Mouse (Mus musculus): ENCODE data around the gene Aldh2. TPM values are rescaled to one million over a fixed set of nuclear protein-coding genes. Genes with fewer than 3 reads are reported as not detected.
"Not testable (repeated sequence)": the region's sequence is repeated elsewhere in the genome, so short reads cannot be mapped to it uniquely, and the experiment has no call there.

Gene Aldh2
- 36.0 and 63.3 TPM in 2 replicates for polyA plus RNA-seq (2014; fragmentation: Nextera tagmentation; extraction: Ambion mirVana)

- Histone ChIP-seq H3K36me3 (ENCODE audit: control insufficient read depth, insufficient read depth, low read length) (no peaks in the 10 kb centered on the region), H3K27me3 (ENCODE audit: control insufficient read depth, insufficient read depth, low read length) (no peaks in the 10 kb centered on the region), H3K4me1 (replicated peaks; ENCODE audit: control insufficient read depth, insufficient read depth, low read length) (no peaks in the 10 kb centered on the region), H3K27ac (ENCODE audit: low read depth, low read length) (peak within 1 kb of the TSS; percentile 58; the same call in 1 of the 2 replicates), H3K9me3 (ENCODE audit: control insufficient read depth, low read length) (no peaks in the 10 kb centered on the region), H3K4me3 (ENCODE audit: low read depth, low read length) (peak within 1 kb of the TSS; percentile 70), H3K9ac (ENCODE audit: low read depth, low read length) (peak within 1 kb of the TSS; percentile 75), H3K4me2 (replicated peaks; ENCODE audit: low read depth, low read length) (peak within 1 kb of the TSS; percentile 99)
- WGBS: 5% methylated on average over 46 of the region's 47 CpGs
- DNase-seq (ENCODE audit: low spot score): peak; percentile 87
- ATAC-seq (ENCODE audit: low FRiP score): peak; percentile 83
Observed at GRCm38 (mm10) chr5:121593451-121594401, at the start of gene Aldh2. Gene Aldh2, minus strand, starts transcription at chr5:121593824.

- no peak for ATAC-seq (ENCODE audit: low FRiP score)
- WGBS: 94% methylated on average over 9 of the region's 9 CpGs
Observed at GRCm38 (mm10) chr5:121639601-121640000, 46.0 kb upstream of the Aldh2 start.

GRCm38 (mm10) chr5:121637296-121637695 is 43.7 kb upstream of the Aldh2 start:
- WGBS: 86% methylated on average over 6 of the region's 6 CpGs
- no peaks in the 10 kb centered on the region for H3K9me3 ChIP-seq (ENCODE audit: control insufficient read depth, low read length)
- H3K4me3 ChIP-seq (ENCODE audit: low read depth, low read length): no peak overlapping the region
- DNase-seq (ENCODE audit: low spot score) (no peak), ATAC-seq (ENCODE audit: low FRiP score) (no peak)
- H3K4me2 ChIP-seq (replicated peaks; ENCODE audit: low read depth, low read length): no peak overlapping the region
- H3K27ac ChIP-seq (ENCODE audit: low read depth, low read length): no peak overlapping the region
- no peaks in the 10 kb centered on the region for H3K36me3 ChIP-seq (ENCODE audit: control insufficient read depth, insufficient read depth, low read length)
- H3K27me3 ChIP-seq (ENCODE audit: control insufficient read depth, insufficient read depth, low read length): no peaks in the 10 kb centered on the region
- no peaks in the 10 kb centered on the region for H3K4me1 ChIP-seq (replicated peaks; ENCODE audit: control insufficient read depth, insufficient read depth, low read length)
- H3K9ac ChIP-seq (ENCODE audit: low read depth, low read length): no peak overlapping the region

More at GRCm38 (mm10) chr5:121639601-121640000, 46.0 kb upstream of the Aldh2 start:
- no peaks in the 10 kb centered on the region for H3K4me1 ChIP-seq (replicated peaks; ENCODE audit: control insufficient read depth, insufficient read depth, low read length)
- H3K36me3 ChIP-seq (ENCODE audit: control insufficient read depth, insufficient read depth, low read length): no peaks in the 10 kb centered on the region
- no peak overlapping the region for H3K9ac ChIP-seq (ENCODE audit: low read depth, low read length)
- no peak for DNase-seq (ENCODE audit: low spot score)
- H3K27me3 ChIP-seq (ENCODE audit: control insufficient read depth, insufficient read depth, low read length): no peaks in the 10 kb centered on the region
- no peaks in the 10 kb centered on the region for H3K9me3 ChIP-seq (ENCODE audit: control insufficient read depth, low read length)
- no peak overlapping the region for H3K4me3 ChIP-seq (ENCODE audit: low read depth, low read length)
- H3K27ac ChIP-seq (ENCODE audit: low read depth, low read length): no peak overlapping the region
- H3K4me2 ChIP-seq (replicated peaks; ENCODE audit: low read depth, low read length): no peak overlapping the region

- no peak overlapping the region for H3K27ac ChIP-seq (ENCODE audit: low read depth, low read length)
- no peak overlapping the region for H3K9ac ChIP-seq (ENCODE audit: low read depth, low read length)
- no peaks in the 10 kb centered on the region for H3K9me3 ChIP-seq (ENCODE audit: control insufficient read depth, low read length)
- 89% methylated on average over 5 of the region's 5 CpGs for WGBS
- no peak for DNase-seq (ENCODE audit: low spot score)
- H3K36me3 ChIP-seq (ENCODE audit: control insufficient read depth, insufficient read depth, low read length): no peaks in the 10 kb centered on the region
- H3K27me3 ChIP-seq (ENCODE audit: control insufficient read depth, insufficient read depth, low read length): no peaks in the 10 kb centered on the region
- H3K4me2 ChIP-seq (replicated peaks; ENCODE audit: low read depth, low read length): no peak overlapping the region
- no peak overlapping the region for H3K4me3 ChIP-seq (ENCODE audit: low read depth, low read length)
- no peak for ATAC-seq (ENCODE audit: low FRiP score)
- no peaks in the 10 kb centered on the region for H3K4me1 ChIP-seq (replicated peaks; ENCODE audit: control insufficient read depth, insufficient read depth, low read length)
Observed at GRCm38 (mm10) chr5:121634668-121635067, 41.0 kb upstream of the Aldh2 start.

GRCm38 (mm10) chr5:121632804-121633203 is 39.2 kb upstream of the Aldh2 start:
- Histone ChIP-seq H3K27ac (ENCODE audit: low read depth, low read length) (0 out of 2 replicates have a peak overlapping the region, but pooled peaks have one; percentile 0), H3K9ac (ENCODE audit: low read depth, low read length) (no peak overlapping the region)
- ATAC-seq (ENCODE audit: low FRiP score): no peak

GRCm38 (mm10) chr5:121631106-121631647 is 37.6 kb upstream of the Aldh2 start:
- not testable (repeated sequence) for H3K36me3 ChIP-seq (ENCODE audit: control insufficient read depth, insufficient read depth, low read length); ATAC-seq (ENCODE audit: low FRiP score); H3K27ac ChIP-seq (ENCODE audit: low read depth, low read length)

More at GRCm38 (mm10) chr5:121632804-121633203, 39.2 kb upstream of the Aldh2 start:
- H3K4me1 ChIP-seq (replicated peaks; ENCODE audit: control insufficient read depth, insufficient read depth, low read length): no peaks in the 10 kb centered on the region
- H3K36me3 ChIP-seq (ENCODE audit: control insufficient read depth, insufficient read depth, low read length): no peaks in the 10 kb centered on the region
- DNase-seq (ENCODE audit: low spot score): peak; percentile 10
- no peak overlapping the region for H3K4me3 ChIP-seq (ENCODE audit: low read depth, low read length)
- no peaks in the 10 kb centered on the region for H3K9me3 ChIP-seq (ENCODE audit: control insufficient read depth, low read length)
- 49% methylated on average over 3 of the region's 3 CpGs for WGBS
- no peak overlapping the region for H3K4me2 ChIP-seq (replicated peaks; ENCODE audit: low read depth, low read length)
- H3K27me3 ChIP-seq (ENCODE audit: control insufficient read depth, insufficient read depth, low read length): no peaks in the 10 kb centered on the region

GRCm38 (mm10) chr5:121627871-121628270 is 34.2 kb upstream of the Aldh2 start:
- Histone ChIP-seq H3K9ac (ENCODE audit: low read depth, low read length) (no peak overlapping the region), H3K4me2 (replicated peaks; ENCODE audit: low read depth, low read length) (no peak overlapping the region), H3K9me3 (ENCODE audit: control insufficient read depth, low read length) (no peaks in the 10 kb centered on the region), H3K27me3 (ENCODE audit: control insufficient read depth, insufficient read depth, low read length) (no peaks in the 10 kb centered on the region), H3K36me3 (ENCODE audit: control insufficient read depth, insufficient read depth, low read length) (no peaks in the 10 kb centered on the region), H3K27ac (ENCODE audit: low read depth, low read length) (no peak overlapping the region), H3K4me1 (replicated peaks; ENCODE audit: control insufficient read depth, insufficient read depth, low read length) (no peaks in the 10 kb centered on the region), H3K4me3 (ENCODE audit: low read depth, low read length) (no peak overlapping the region)
- no peak for ATAC-seq (ENCODE audit: low FRiP score)
- peak; percentile 79 for DNase-seq (ENCODE audit: low spot score)
- WGBS: 0% methylated on average over 1 of the region's 1 CpGs

More at GRCm38 (mm10) chr5:121631106-121631647, 37.6 kb upstream of the Aldh2 start:
- H3K4me1 ChIP-seq (replicated peaks; ENCODE audit: control insufficient read depth, insufficient read depth, low read length); H3K27me3 ChIP-seq (ENCODE audit: control insufficient read depth, insufficient read depth, low read length); H3K9me3 ChIP-seq (ENCODE audit: control insufficient read depth, low read length); H3K4me2 ChIP-seq (replicated peaks; ENCODE audit: low read depth, low read length); DNase-seq (ENCODE audit: low spot score); H3K9ac ChIP-seq (ENCODE audit: low read depth, low read length); H3K4me3 ChIP-seq (ENCODE audit: low read depth, low read length): not testable (repeated sequence)
- 64% methylated on average over 7 of the region's 9 CpGs for WGBS

- Histone ChIP-seq H3K4me3 (ENCODE audit: low read depth, low read length) (no peak overlapping the region), H3K36me3 (ENCODE audit: control insufficient read depth, insufficient read depth, low read length) (no peaks in the 10 kb centered on the region), H3K27ac (ENCODE audit: low read depth, low read length) (no peak overlapping the region), H3K4me2 (replicated peaks; ENCODE audit: low read depth, low read length) (no peak overlapping the region), H3K4me1 (replicated peaks; ENCODE audit: control insufficient read depth, insufficient read depth, low read length) (0 out of 2 replicates have a peak, but pooled peaks cover 2% of the 10 kb centered on the region), H3K9me3 (ENCODE audit: control insufficient read depth, low read length) (no peaks in the 10 kb centered on the region), H3K9ac (ENCODE audit: low read depth, low read length) (no peak overlapping the region), H3K27me3 (ENCODE audit: control insufficient read depth, insufficient read depth, low read length) (no peaks in the 10 kb centered on the region)
- ATAC-seq (ENCODE audit: low FRiP score) (no peak), DNase-seq (ENCODE audit: low spot score) (no peak)
- 84% methylated on average over 3 of the region's 3 CpGs for WGBS
Observed at GRCm38 (mm10) chr5:121623241-121623640, 29.6 kb upstream of the Aldh2 start.

Measured in hindbrain, embryonic 11.5 days (tissue).